Mouse (Mus musculus) midbrain, embryonic 10.5 days (tissue): ENCODE measurements around the gene Agap3. TPM values are rescaled to one million over a fixed set of nuclear protein-coding genes. Genes with fewer than 3 reads are reported as not detected.

Source experiments
- polyA plus RNA-seq: library from polyadenylated mRNA; unstranded; fragments of >200 nt; fragmentation: Nextera tagmentation; extraction: Ambion mirVana; gene quantifications from 2 replicates; pipeline ENCODE4 v1.2.1, GENCODE M21; 2016

Gene Agap3
- polyA plus RNA-seq, 1 experiment from 2014 or later, result 27.6 TPM

Other genes with a start within 250 kb of the Agap3 start
- gene Kcnh2, start 100.6 kb upstream of the Agap3 start, polyA plus RNA-seq, result 27.1 and 35.3 TPM in 2 replicates
- gene Nos3, start 87.4 kb upstream of the Agap3 start, polyA plus RNA-seq, result 7.9 and 9.3 TPM in 2 replicates
- gene Atg9b, start 60.0 kb upstream of the Agap3 start, polyA plus RNA-seq, result 0.31 and 0.72 TPM in 2 replicates
- gene Abcb8, start 58.5 kb upstream of the Agap3 start, polyA plus RNA-seq, result 62.9 and 64.6 TPM in 2 replicates
- gene Asic3, start 38.8 kb upstream of the Agap3 start, polyA plus RNA-seq, result 0.19 and 0.31 TPM in 2 replicates
- 49.0 and 61.6 TPM in 2 replicates for gene Cdk5, start 28.6 kb upstream of the Agap3 start, polyA plus RNA-seq
- 32.9 and 33.3 TPM in 2 replicates for gene Slc4a2, start 28.3 kb upstream of the Agap3 start, polyA plus RNA-seq
- gene Fastk, start 6.9 kb upstream of the Agap3 start, polyA plus RNA-seq, result 107 and 113 TPM in 2 replicates
- 30.9 and 32.9 TPM in 2 replicates for gene Tmub1, start 4.3 kb upstream of the Agap3 start, polyA plus RNA-seq
- not detected in 2 replicates for gene Gbx1, start 75.0 kb downstream of the Agap3 start, polyA plus RNA-seq
- gene Asb10, start 88.8 kb downstream of the Agap3 start, polyA plus RNA-seq, result 0.06 and 0.15 TPM in 2 replicates
- gene 4931409K22Rik, start 104.6 kb downstream of the Agap3 start, polyA plus RNA-seq, result 0.05 TPM in 1 of 2 replicates, not detected in the other
- gene Abcf2, start 125.3 kb downstream of the Agap3 start, polyA plus RNA-seq, result 160 and 170 TPM in 2 replicates
- 14.8 and 19.7 TPM in 2 replicates for gene Chpf2, start 134.6 kb downstream of the Agap3 start, polyA plus RNA-seq
- gene Smarcd3, start 172.2 kb downstream of the Agap3 start, polyA plus RNA-seq, result 32.4 and 44.8 TPM in 2 replicates
- gene Nub1, start 233.4 kb downstream of the Agap3 start, polyA plus RNA-seq, result 27.2 and 29.3 TPM in 2 replicates